Mouse (Mus musculus): Measurements from ENCODE around the gene Trappc3l. TPM values are rescaled to one million over a fixed set of nuclear protein-coding genes. Genes with fewer than 3 reads are reported as not detected.

Gene Trappc3l
- total RNA-seq, 2 experiments from 2014 or later: not detected

DNA sequence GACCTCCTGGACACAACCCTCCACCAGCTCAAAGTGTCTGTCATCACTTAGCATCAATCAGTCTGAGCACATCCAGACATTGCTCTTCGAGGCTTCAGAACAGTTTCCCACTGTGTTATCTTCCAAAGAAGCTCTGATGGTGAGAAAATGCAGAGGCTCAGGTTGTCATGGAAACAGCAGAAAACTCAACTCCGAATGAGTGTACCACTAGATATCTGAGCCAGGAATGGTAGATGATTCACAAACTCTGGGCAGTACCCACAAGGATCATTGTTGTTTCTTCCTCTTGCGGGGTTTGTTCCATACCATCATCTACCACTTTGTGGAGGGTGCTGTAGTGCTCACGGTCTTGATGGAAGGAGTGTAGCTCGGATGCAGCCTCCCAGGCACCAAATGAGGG, 54.5 kb downstream of the Trappc3l start:
- no peak for DNase-seq (ENCODE audit: low spot score in 2 of 2)

DNA sequence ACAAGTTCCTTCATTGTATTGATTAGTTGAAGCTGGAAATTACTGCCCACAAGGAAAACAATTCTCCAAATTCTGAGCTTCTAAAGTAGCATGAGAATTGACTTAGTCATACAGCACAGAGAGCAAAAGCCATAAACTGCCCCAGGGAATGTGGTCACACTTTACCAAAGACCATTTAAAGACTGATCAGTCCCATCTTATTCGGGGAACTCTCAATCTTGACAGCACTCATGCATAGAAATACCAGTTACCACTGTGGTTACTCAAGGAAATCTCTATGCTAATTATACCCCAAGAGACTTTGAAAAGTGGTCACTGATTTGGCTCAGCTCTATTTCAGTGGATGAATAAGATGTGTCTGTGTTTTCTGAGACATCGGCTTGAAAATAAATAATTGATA, 57.8 kb downstream of the Trappc3l start:
- no peak for DNase-seq (ENCODE audit: low spot score in 2 of 2)

DNA sequence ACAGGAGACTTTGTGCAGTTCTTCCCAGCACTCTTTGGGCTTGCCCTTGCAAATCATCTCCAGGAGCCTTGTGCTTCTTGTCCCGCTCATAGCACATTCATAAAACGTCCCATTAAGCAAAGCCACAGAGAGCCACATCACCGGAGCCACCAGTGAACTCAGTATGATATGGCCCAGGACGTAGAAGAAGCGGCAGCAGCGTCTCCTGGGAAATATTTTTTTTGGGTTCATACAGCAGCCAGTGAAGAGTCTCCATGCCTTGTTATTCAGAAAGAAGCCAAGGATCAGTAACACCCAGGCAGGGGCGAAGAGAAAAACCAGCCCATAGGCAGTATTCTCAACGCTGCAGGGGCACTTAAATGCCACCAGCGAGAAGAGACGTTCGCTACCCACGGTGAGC, 58.6 kb downstream of the Trappc3l start:
- DNase-seq (ENCODE audit: low spot score in 2 of 2): no peak

DNA sequence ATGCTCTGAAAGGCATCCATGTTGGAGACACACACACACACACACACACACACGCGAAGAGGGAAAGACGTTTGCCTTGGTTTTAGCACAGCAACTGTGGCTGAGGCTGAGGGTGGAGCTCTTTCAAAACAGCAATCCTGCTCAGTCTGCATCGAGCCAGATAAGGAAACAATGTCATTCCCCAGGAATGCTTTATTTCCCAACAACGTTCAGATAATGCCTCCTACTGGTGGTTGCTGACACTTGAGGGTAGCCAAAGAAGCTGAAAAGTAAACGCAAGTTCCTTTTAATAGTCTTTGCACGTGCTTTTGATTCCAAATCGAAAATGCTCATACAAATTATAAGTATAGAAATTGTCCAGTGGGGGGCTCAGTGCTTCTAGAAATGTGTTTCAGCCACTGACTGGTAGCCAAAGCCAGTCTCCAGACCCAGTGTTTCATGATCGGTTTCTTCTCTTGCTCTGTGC, 59.1 kb downstream of the Trappc3l start, which contains the start of gene Calhm5:
Calhm5 (minus strand) TSS at position 102 of the 466 bp plus-strand sequence.
- DNase-seq (ENCODE audit: low spot score in 2 of 2): no peak

DNA sequence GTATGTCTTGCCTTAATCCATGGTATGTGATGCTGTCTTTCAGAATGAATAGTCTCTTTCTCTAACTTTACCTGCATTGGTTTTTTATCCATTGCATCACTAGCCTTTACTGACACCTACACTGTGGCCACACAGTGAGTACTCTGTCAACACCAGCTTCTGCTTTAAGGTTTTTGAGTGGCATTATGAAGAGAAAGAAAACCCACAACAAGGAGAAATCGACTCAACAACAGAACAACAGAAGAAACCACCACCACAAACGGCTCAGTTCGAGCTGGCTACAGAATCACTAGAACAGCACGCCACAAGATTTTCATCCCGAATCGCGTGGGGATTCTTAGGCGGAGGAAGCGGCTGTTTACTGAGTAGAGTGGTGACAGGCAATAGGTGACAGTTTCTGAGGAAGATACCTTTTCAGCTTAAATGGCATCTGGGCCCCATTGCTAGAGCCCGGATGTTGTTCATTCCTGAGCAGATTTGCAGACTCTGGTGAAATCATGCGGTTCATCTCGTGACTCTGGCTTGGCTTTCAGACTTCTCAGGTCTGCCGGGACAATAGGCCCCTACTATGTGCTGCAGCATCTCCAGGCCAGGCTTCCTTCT, 73.6 kb downstream of the Trappc3l start:
- no peak for DNase-seq (ENCODE audit: low spot score in 2 of 2)

DNA sequence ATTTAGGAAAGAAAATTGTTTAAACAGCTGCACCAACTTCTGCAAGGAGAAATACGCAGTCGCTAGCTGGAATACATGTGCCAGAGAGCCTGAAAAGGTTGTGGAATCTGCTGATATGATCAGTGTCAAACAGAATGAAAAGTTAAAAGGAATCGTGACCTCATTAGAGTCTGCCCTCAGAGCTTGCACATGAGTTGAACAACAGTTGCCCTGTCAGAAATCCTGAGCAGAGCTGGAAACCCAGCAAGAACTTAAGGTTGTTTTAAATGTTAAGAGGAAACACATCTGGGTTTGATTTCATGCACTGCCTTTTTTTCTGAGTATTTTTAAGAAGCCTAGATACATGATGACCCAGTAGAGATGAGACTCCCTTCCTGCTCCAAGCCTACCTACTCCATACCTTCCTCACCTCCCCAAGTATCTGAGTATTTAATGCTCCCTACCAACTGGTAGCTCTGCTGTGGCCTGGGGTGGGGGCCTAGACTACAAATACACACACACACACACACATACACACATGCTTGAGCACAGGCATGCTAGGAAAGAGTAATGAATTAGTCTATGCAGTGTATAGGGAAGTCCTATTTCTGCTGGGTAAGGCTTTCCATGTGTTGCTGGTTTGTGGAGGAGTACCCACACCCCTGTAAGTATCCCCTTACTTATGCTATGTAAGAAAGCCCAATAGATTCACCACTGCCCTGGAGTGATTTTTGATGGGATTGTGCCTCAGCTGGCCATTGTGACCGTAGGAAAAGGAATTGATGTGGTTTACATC, 74.8 kb downstream of the Trappc3l start:
- DNase-seq (ENCODE audit: low spot score in 2 of 2): no peak

DNA sequence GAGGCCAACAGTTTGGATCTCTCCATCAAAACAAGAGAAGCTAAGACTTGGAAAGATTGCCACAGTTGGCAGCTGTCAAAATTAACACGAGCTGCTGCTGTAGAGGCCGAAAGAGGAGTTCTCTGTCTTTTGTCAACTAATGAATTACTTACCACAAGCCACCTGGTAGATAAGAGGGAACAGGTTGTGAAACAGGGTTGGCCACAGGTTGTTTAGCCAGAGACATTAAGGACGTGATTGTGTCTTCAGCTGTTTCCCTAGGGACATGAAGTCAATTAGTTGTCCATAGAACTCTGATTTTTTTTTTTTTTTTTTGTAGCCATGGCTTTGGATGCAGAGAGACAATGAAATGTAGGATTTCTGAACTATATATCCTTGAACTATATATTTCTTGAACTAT, 79.7 kb downstream of the Trappc3l start:
- DNase-seq (ENCODE audit: low spot score in 2 of 2): no peak

DNA sequence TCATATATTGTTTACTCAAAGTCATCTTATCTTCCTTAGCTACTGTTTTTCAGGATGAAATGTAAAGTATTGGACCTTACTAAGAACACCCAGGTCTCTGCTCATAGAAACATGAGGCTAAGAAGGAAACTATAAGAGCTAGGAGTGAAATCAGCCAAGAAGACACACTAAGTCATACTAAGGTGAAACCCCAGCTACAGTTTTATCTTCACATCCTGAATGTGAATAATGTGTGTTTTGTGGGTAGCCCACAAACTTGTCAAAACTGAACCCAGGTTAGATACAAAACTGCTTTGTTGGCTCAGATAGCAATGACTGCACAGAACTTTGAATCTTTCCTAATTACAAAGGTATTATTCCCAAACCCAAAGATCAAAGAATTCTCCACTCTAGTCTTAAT, 80.4 kb downstream of the Trappc3l start:
- no peak for DNase-seq (ENCODE audit: low spot score in 2 of 2)

DNA sequence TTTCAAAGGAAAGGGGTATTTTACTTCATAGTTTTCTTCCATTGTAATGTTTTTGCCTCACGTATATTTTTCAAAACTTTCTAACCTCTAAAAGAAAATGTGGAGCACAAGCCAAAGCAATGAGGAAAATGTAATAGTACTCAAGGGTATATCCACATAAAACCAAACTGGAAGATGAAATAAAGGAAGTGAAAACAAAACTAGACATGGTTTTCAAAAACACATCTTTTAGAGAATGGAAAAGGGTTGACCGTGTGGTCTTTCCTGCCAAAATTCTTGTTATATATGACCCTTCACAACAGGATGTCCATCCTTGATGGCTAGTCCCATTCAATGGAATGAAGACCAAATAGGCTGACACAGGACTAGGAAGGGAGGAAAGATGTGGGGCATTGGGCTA, 81.0 kb downstream of the Trappc3l start:
- no peak for DNase-seq (ENCODE audit: low spot score in 2 of 2)

DNA sequence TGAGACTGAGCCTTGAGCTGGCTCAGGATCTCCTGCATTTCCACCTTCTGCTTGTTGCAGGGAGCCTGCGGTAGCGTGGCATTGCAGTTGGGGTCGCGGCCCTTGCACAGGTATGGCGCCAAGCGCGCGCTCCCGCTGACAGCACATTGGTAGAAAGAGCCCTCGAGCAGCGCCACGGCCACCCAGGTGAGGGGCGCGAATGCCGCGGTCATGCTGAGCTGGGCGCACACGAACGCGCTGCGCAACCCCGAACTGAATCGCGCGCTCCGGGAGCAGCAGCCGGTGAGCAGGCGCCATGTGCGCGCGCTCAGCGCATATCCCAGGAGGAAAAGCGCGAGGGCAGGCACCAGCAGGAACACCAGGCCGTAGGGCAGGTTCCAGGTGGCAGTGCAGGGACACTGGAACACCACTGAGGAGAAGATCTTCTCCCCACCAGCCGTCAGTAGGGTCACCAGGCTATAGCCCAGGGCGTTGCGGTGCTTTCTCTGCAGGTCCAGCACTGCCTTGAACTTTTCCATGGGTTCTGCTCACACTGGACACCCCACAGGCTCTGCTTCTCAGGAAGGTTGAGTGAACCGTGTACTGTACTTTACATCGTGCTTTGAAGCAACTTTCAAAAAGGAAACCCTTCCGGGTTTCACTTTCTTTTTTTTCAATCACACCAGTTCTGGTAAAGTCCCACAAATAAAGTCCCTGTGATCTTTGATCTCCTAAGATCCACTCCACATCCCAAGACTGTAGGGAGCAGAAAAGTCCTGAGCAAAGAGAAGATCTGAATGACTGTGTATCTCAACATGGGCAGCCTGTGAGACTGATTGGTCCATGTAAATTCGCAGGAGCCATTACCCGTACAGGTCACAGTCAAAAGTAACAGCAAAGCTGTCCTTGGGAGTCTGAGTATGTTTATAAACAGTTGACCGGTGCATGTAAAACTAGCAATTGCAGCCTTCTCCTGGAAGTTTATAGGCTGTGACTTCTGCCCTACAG, 90.3 kb downstream of the Trappc3l start, which contains the start of gene Calhm6:
Calhm6 (minus strand) TSS at position 593 of the 987 bp plus-strand sequence.
- DNase-seq (ENCODE audit: low spot score in 2 of 2): no peak

DNA sequence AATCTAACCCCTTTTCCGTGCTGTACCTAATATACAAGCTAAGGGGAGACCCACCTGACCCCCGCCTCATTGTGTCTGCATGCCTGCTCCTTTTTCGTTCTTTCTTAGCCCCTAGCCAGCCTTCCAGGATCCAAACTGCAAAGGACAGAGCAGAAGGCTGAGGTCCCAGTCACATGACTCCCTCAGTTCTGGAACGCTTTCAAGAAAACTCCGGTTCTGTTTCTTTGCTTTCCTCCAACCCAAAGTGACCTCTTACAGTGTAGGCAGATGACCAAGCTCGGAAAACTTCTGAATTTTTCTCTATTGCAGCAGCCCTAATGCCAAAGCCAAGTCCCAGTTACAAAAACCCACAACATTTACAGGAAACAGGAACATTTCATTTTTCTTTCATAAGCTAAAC, 91.0 kb downstream of the Trappc3l start:
- no peak for DNase-seq (ENCODE audit: low spot score in 2 of 2)

DNA sequence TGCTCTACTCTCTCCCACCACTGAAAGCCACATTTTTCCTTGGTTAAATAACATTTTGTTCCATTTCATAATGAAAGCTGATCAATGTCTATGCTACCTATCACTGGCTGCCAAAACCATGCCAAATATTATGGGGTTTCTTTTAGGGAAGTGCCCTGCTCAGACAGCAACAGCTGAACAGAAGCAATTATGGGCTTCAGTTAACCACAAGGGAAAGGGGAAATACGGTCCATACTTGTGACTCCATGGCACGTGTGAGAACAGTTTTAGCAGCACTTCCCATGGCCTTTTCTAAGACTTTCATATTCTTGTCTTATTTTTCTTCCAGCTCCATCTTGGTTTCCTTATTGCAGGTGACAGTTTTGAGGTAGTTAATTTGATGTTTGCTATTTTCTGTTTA, 94.0 kb downstream of the Trappc3l start:
- DNase-seq (ENCODE audit: low spot score in 2 of 2): no peak

DNA sequence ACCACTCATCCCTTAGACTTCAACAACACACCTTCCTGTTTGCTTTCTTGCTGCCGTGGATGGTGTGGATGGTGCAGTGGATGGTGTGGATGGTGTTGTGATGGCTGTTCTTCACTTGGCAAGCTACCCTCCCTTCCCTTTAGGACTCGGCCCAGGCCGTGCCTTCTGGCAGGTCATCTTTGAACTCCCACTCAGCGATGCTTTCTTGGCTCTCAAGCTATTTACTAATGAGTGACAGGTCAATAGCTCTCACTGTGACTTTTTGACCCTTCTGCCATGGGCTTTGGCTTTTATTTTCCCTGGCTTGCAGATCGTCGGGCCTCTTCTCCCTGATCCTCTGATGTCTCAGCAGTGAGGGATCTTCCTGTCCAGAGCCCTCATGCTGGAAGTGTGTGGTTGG, 99.0 kb downstream of the Trappc3l start:
- DNase-seq (ENCODE audit: low spot score in 2 of 2): no peak

DNA sequence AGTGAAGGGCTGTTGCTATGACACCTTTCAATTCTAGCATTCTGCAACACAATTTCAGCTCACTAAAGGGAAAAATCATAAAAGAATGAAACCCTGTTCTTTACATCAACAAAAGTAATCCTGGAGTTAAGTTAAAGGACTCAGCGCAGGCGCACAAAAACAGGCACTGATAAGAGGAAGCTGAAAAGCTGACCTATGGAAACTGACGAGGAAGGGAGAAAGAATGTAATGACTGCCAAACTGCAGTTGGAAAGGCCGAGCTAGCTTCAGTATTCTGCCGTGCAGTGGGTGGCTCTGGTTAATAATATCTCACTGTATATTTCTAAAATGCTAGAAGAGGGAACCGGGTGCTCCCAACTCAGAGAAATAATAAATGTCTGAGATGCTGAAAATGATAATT, 100.6 kb downstream of the Trappc3l start:
- no peak for DNase-seq (ENCODE audit: low spot score in 2 of 2)

DNA sequence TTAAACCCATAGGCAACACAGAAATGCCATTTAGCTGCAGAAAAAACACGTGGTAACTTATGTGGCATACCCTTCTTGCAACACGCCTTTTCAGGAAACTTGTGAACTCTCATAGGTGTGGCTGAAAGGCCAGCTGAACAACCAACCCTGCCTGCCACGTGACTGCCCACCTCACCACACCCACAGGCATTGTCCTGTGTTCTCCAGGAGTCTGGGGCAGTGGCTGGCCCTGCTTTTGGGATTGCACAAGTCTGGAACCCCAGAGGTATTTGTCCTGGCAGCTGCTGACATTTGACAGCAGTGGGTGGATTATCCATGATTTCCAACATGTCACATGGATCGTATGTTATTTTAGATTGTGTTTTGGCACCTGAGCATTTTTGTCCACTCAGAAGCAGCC, 102.4 kb downstream of the Trappc3l start:
- no peak for DNase-seq (ENCODE audit: low spot score in 2 of 2)

DNA sequence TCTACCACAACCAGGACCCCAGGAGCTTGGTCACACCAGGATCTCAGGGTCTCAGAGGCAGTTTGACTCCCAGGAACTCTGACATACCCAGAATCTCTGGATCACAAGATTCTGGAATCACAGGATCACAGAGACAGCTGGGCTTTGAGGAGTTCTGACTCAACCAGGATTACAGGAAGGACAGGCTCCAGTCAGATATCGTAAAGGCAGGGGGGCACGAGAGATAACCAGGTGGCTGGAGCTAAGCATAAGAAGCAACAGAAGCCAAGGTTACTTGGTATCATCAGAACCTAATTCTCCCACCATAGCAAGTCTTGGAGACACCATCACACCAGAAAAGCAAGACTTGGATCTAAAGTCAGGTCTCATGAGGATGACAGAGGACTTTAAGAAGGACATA, 104.3 kb downstream of the Trappc3l start:
- DNase-seq (ENCODE audit: low spot score in 2 of 2): no peak

DNA sequence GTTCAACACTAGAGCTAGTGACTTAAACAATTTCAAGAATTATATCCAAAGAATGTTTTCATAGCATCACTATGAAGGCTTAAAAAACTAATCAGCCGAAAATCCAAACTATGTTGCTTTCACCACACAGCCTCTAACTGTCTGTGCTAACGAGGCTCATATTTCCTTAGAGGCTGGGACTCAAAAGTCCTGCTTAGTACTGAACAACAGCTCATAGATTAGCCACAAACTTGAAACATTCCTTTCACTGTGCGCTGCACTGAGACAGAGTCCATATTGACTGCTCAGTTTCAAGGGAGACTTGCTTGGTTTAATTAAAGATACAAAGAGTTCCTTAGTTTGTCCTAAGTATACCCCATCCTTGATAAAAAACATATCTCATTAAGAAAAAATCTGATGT, 112.4 kb downstream of the Trappc3l start:
- DNase-seq (ENCODE audit: low spot score in 2 of 2): no peak

DNA sequence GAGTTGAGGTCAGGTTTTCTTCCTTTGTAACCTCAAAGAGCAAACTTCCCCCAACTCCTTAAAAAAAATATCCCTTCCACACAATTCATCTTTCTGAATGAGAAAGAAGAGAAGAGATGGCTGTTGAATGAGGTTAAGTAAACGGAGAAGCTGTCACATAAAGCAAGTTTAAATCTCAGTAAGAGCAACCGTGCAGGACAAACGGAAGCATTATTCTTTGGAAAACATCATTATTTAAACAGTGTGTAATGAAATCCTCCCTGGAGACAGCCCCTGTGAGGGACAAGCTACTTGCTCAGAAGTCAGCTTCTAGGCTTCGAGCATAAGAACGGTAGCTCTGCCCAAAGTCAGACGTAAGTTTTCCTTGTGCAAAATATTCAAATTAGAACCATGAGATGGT, 113.1 kb downstream of the Trappc3l start:
- no peak for DNase-seq (ENCODE audit: low spot score in 2 of 2)

DNA sequence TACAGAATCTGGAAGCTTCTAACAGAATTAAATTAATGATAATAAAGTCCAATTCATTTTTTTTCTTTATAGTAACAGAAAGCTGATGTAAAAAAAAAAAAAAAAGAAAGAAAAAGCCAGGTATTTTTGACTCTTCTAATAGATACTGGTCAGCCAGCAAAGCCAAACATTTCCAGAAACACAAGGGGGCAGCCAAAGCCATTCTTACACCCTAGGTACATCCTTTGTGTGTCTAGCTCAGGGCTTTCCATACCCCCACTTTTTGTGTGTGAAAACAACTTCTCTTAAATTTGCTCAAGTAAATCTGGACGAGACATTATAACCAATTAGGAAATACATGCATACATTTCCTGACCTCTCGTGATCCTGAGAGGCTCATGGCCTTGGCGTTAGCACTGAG, 114.4 kb downstream of the Trappc3l start:
- no peak for DNase-seq (ENCODE audit: low spot score in 2 of 2)

DNA sequence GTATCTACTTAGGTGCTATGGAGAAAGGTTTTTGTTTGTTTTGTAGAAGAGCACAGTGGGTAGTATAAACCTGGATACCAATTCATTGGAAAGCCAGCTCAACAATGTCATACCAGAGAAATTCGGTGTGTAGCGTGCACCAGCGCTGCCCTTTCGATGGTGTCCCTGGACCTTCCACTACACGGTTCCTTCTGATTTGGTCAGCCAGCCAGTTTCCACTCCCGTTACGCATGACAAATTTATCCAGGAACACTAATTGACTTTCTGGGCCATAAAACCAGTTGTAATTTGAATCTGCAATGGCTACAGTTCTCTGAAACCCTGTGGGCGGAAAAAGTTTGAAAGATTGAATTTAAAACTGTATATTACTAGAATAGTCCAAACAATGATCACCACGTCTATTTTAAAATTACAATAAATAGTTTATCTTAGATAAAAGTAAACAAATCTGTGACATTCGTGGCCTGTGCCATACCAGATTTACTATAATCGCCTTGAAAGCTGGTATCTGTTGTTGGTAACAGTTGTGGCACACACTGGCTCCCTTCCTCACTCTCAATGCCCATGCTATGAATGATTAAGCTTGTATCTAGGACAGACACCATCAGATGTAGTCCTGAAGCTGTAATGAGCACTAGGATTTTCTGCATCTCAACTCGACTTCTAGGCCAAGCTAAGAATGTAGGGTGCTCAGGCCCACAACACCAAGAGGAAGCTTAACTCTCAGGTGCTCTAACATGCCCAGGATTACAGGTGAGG, 118.6 kb downstream of the Trappc3l start:
- no peak for DNase-seq (ENCODE audit: low spot score in 2 of 2)
